Mouse (Mus musculus) splenic B cell, adult 2 months (primary cell): ENCODE measurements around the gene Stk24.

Source experiments
- DNase-seq: peaks from one replicate; pipeline ENCODE4 v3.0.0-alpha.2; 2011; ENCODE audit warnings: low read depth, low spot score
- H3K27me3 ChIP-seq: 2 replicates; pipeline ENCODE4 v1.6.1; 2012; ENCODE audit warnings: mild to moderate bottlenecking, low read length, moderate library complexity, mixed read lengths; ENCODE audit not compliant: control insufficient read depth, poor library complexity, insufficient read depth, severe bottlenecking
- H3K36me3 ChIP-seq: 2 replicates; pipeline ENCODE4 v1.6.1; 2012; ENCODE audit warnings: mild to moderate bottlenecking, low read length, moderate library complexity, mixed read lengths; ENCODE audit not compliant: control insufficient read depth, poor library complexity, insufficient read depth, severe bottlenecking

The Stk24 gene

GRCm38 (mm10) chr14:121261229-121261879 lies 118.5 kb downstream of the Stk24 start:
- DNase-seq, result no peak

GRCm38 (mm10) chr14:121259789-121260188 lies 120.0 kb downstream of the Stk24 start:
- Histone ChIP-seq H3K27me3 (no peaks in the 10 kb centered on the region), H3K36me3 (no peaks in the 10 kb centered on the region)
- DNase-seq, result peak; percentile 69

More at GRCm38 (mm10) chr14:121261229-121261879, 118.5 kb downstream of the Stk24 start:
- Histone ChIP-seq H3K27me3 (no peaks in the 10 kb centered on the region), H3K36me3 (no peaks in the 10 kb centered on the region)

DNA sequence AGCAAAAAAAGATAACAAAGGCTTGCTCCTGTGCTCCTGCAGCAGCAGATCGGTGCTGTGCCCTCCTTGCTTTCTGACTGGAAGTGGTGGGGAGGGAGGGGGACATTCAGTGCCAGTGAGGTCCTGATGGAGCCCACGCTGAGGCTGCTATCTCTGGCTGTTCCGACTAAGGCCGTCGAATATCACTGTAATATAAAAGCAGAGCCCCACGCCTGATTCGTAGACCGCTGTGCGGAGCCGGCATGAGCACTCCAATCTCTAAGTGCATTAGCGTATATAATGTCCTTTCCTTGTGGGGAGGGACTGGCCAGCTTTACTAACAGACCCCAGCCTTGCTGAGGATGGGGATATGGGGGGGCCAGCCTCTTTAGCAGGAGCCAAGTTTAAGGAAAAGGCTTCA lies 120.5 kb downstream of the Stk24 start:
- H3K27me3 ChIP-seq, result no peaks in the 10 kb centered on the region
- no peaks in the 10 kb centered on the region for H3K36me3 ChIP-seq
- no peak for DNase-seq

- H3K27me3 ChIP-seq, result no peaks in the 10 kb centered on the region
- H3K36me3 ChIP-seq, result no peaks in the 10 kb centered on the region
- no peak for DNase-seq
These were observed 122.9 kb downstream of the Stk24 start for GRCm38 (mm10) chr14:121256896-121257295.

- Histone ChIP-seq H3K36me3 (no peaks in the 10 kb centered on the region), H3K27me3 (0 out of 2 replicates have a peak, but pooled peaks cover 2% of the 10 kb centered on the region)
- DNase-seq, result no peak
These were observed 124.3 kb downstream of the Stk24 start for GRCm38 (mm10) chr14:121255469-121255868.

DNA sequence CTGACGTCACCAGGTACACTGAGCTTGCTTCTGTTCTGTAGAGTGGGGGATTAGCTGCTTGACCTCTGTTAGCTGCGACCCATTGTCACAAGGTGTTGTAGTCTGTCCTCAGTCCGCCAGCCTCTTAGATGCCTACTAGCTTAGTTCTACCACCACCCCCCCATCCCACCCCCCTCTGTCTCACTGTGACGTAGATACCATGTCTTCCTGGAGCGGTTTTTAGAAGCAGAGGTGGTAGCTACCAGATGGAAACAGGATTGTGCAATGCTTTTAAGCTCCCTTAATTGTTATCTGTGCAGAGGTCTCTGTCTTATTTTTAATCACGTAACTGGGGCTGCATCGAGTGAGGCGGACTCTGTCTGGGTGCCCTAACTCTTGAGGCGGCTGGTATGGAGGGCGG lies 124.9 kb downstream of the Stk24 start:
- DNase-seq, result no peak
- Histone ChIP-seq H3K27me3 (0 out of 2 replicates have a peak, but pooled peaks cover 2% of the 10 kb centered on the region), H3K36me3 (no peaks in the 10 kb centered on the region)

GRCm38 (mm10) chr14:121252542-121252941 lies 127.3 kb downstream of the Stk24 start:
- no peak for DNase-seq
- H3K27me3 ChIP-seq, result 0 out of 2 replicates have a peak, but pooled peaks cover 2% of the 10 kb centered on the region
- H3K36me3 ChIP-seq, result no peaks in the 10 kb centered on the region

GRCm38 (mm10) chr14:121251708-121252107 lies 128.1 kb downstream of the Stk24 start:
- H3K36me3 ChIP-seq, result no peaks in the 10 kb centered on the region

DNA sequence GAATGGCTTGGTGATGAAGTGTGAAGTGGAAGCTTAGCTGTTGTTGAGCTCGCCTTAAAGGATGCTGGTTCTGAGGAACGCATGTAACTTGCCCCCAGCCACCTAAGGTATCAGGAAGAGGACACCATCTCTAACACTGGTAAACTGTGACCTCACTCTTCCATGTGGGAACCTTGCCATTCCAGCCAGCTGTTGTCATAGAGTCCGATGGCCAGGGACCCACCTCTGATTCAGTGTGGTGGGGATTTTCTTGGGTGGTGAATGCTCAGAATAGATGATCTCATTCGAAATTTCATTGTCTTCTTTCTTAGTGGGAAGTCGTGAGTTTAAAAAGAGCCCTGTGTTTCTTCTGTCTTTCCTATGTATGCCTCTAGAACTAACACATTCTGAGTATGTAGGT lies 128.7 kb downstream of the Stk24 start:
- H3K27me3 ChIP-seq, result 0 out of 2 replicates have a peak, but pooled peaks cover 2% of the 10 kb centered on the region
- no peak for DNase-seq

More at GRCm38 (mm10) chr14:121251708-121252107, 128.1 kb downstream of the Stk24 start:
- H3K27me3 ChIP-seq, result 0 out of 2 replicates have a peak, but pooled peaks cover 2% of the 10 kb centered on the region
- no peak for DNase-seq

DNA sequence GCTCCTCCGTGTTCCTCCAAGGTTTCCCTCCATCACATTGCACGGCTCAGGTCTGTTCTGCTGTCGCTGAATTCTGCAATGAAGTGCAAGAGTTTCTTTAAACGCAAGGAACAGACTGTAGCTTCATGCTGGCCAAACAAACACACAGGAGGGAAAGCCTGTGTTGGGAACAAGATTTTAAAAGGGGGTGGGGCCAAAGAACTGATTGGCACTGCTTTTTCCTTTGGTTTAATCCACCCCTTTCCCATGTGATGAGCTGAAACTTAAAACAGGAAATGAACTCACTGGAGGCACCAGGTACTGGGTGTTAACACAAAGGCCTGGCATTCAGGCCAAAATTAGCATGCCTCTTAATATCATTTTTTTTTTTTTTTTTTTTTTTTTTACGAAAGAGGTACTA lies 131.5 kb downstream of the Stk24 start:
- no peaks in the 10 kb centered on the region for H3K36me3 ChIP-seq
- no peak for DNase-seq
- H3K27me3 ChIP-seq, result 0 out of 2 replicates have a peak, but pooled peaks cover 2% of the 10 kb centered on the region

More for the DNA sequence above, 128.7 kb downstream of the Stk24 start:
- H3K36me3 ChIP-seq, result no peaks in the 10 kb centered on the region

GRCm38 (mm10) chr14:121247287-121247686 lies 132.5 kb downstream of the Stk24 start:
- no peak for DNase-seq
- Histone ChIP-seq H3K36me3 (no peaks in the 10 kb centered on the region), H3K27me3 (0 out of 2 replicates have a peak, but pooled peaks cover 2% of the 10 kb centered on the region)

GRCm38 (mm10) chr14:121246048-121246731 lies 133.6 kb downstream of the Stk24 start:
- H3K36me3 ChIP-seq, result no peaks in the 10 kb centered on the region
- no peaks in the 10 kb centered on the region for H3K27me3 ChIP-seq
- DNase-seq, result no peak

- no peaks in the 10 kb centered on the region for H3K27me3 ChIP-seq
- no peak for DNase-seq
- no peaks in the 10 kb centered on the region for H3K36me3 ChIP-seq
These were observed 135.7 kb downstream of the Stk24 start for GRCm38 (mm10) chr14:121244104-121244503.

GRCm38 (mm10) chr14:121239386-121239785 lies 140.4 kb downstream of the Stk24 start:
- DNase-seq, result no peak
- Histone ChIP-seq H3K36me3 (no peaks in the 10 kb centered on the region), H3K27me3 (no peaks in the 10 kb centered on the region; the same call in 1 of the 2 replicates)

DNA sequence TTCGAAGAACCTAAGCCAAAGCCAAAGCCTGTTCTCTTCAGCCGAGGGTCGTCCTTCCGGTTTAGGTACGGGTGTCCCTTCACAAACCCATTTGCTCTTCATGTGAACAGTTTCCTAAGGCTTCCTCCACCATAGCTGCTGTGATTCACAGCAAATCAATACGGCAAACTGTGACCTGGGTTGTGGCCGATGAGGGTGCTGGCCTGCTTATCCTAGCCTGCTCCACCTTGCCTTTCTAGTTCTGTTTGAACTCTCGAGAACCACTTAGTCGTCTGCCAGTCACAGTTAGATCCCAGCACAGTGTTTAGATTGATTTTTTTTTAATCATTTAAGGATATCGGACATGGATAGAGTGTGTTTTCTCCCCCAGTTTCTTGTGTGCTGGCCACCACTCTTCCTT lies 141.1 kb downstream of the Stk24 start:
- Histone ChIP-seq H3K36me3 (no peaks in the 10 kb centered on the region), H3K27me3 (no peaks in the 10 kb centered on the region; the same call in 1 of the 2 replicates)
- DNase-seq, result no peak
